Mouse (Mus musculus) megakaryocyte-erythroid progenitor cell, adult 5 weeks (primary cell): ENCODE measurements around the gene Anks6. TPM values are rescaled to one million over a fixed set of nuclear protein-coding genes. Genes with fewer than 3 reads are reported as not detected.

Experiments used
- polyA plus RNA-seq: library from polyadenylated mRNA; stranded (reverse); fragments of >175 nt; gene quantifications from 2 replicates; pipeline ENCODE4 v1.2.3, GENCODE M21; 2012

Gene Anks6
- polyA plus RNA-seq: 0.40 and 1.1 TPM in 2 replicates

DNA sequence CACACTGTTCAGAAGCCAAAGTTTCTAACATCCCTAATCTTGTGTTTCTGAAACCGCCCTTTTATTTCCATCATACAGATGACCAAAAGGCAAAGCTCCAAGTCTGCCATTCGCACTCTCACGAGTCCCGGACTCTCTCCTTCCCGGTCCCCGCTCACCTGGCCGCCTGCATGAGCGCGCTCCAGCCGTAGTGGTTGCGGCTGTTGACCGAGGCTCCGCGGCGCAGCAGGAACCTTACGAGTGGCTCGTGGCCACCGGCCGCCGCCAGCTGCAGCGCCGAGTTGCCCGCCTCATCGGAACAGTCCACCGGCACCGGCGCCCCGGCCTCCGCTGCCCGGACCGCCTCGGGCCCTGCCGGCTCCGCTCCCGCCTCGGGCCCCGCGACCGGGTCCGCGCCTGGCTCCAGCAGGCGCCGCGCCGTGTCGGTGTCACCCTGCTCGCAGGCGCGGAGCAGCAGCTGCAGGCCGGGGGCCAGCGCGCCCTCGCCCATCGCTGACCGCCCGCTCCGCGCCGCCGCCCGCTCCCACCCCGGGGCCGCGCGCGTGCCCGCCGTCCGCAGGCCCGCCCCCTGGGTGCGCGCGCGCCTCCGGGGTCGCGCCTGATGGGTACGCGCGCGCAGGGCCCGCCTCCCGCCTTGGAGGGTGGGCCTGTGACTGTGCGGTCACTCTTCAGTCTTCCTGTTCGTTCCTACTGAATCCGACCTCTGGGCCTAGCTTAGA, at the start of gene Anks6:
Gene Anks6, minus strand, starts transcription at position 637 of the 719 bp plus-strand sequence.

DNA sequence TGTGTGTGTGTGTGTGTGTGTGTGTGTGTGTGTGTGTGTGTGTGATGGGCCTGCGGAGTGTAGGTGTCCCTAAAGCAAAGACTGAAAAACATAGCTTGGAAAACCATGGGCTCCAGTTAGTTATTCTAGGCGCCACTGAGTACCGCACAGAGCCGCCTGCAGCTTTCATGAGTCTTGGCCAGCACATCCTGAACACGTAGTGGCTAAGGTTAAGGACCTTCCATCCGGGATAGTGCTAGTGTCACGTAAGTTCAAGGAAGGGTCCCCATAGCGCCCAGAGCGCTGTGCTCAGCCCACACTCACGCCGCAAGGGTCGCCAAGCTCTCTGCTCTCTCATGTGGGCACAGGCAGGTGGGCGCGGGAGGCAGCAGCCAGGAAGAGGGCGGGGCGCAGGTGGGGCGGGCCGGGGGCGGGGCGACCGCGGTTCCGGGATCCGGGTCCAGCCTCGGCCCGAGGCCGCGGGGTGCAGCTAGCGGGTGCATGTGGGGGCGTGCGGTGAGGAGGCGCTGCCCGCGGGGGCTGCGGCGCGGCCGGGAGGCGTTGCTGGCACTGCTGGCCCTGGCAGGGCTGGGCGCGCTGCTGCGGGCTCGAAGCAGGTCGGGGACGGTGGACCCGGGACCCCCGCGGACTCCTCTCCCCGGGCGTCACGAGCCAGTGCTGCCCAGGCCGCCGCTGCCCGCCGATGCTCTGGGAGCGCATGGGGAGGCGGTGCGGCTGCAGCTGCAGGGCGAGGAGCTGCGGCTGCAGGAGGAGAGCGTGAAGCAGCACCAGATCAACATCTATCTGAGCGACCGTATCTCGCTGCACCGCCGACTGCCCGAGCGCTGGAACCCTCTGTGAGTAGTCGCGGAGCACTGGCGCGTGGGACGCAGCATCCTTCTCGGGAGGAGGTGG, 34.5 kb upstream of the Anks6 start, which contains the start of gene Galnt12:
Gene Galnt12, plus strand, starts transcription at position 417 of the 894 bp plus-strand sequence.

DNA sequence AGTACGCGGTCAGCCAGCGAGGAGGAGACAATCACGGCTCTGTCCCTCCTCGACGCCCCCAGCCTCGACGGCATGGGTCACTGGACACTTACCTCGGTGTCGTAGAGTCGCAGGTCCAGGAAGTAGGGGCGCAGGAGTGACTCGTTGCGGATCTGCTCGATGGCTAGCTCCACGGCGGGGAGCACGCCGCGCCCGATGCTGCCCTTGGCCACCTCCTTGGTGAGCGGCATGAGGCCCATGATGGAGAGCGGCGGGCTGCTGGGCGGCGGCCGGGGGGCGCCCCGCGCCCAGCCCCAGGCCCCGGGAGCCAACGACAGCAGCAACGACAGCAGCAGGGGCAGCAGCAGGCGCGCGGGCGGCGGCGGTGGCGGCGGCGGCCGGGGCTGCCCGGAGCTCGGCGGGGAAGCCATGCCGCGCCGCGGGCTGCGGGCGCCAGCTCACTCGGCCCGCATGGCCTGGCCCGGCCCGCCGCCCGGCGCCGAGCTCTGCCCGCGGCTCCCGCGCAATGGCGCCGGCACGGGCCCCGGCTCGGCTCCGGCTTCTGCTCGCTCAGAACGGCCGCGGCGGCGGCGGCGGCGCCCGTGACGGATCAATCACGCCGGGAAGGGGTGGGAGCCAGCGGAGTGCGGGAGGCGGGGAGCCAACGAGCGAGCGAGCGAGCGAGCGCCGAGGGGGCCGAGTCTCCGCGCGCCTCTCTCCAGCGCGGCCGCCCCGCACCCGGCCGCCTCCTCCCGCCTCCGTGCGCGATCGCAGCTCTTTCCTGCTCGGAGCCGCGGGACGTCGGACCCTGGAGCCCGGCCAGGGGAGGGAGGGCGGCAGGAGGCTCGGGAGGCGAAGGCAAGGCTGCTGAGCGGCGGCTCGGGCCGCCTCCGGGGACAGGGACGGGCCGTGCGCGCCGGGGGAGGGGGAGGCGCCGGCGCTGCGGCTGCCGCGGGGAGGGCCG, 65.9 kb downstream of the Anks6 start, which contains the start of gene Gabbr2:
Gene Gabbr2, minus strand, starts transcription at position 858 of the 943 bp plus-strand sequence.

Other genes with a start within 250 kb of the Anks6 start
- gene Gabbr2, start 65.6 kb downstream of the Anks6 start, polyA plus RNA-seq: not detected in 2 replicates
- gene Galnt12, start 34.5 kb upstream of the Anks6 start, polyA plus RNA-seq: 0.86 and 1.6 TPM in 2 replicates
- gene Col15a1, start 150.7 kb upstream of the Anks6 start, polyA plus RNA-seq: 0.11 TPM in 1 of 2 replicates, not detected in the other